Mouse (Mus musculus) adrenal gland, adult (tissue): ENCODE measurements at regions not wholly inside any gene's neighbourhood (a gene's known extent, or its start where the extent isn't known, plus 50 kb on each side); places are given as distances from the start of the nearest gene placed in this dataset.
"Not testable (repeated sequence)": the region's sequence is repeated elsewhere in the genome, so short reads cannot be mapped to it uniquely, and the experiment has no call there.

ENCODE experiments used
- DNase-seq, 2 experiments: peaks; one replicate each; pipeline ENCODE4 v3.0.0; 2022 to 2023; ENCODE audit warnings: low spot score in 1 of 2; ENCODE audit not compliant: inconsistent age in 2 of 2

- peak; percentile 71 to 82 for DNase-seq
Measured at GRCm38 (mm10) chr16:76958597-76959392, 54.7 kb upstream of the Usp25 start.

GRCm38 (mm10) chr16:76957491-76957890 lies 56.0 kb upstream of the Usp25 start:
- DNase-seq: no peak

GRCm38 (mm10) chr16:76957090-76957489 lies 56.4 kb upstream of the Usp25 start:
- DNase-seq: no peak

GRCm38 (mm10) chr16:76950836-76951486 lies 62.5 kb upstream of the Usp25 start:
- no peak for DNase-seq

GRCm38 (mm10) chr16:76947011-76947410 lies 66.5 kb upstream of the Usp25 start:
- DNase-seq: no peak

GRCm38 (mm10) chr16:76938128-76938527 lies 75.4 kb upstream of the Usp25 start:
- no peak for DNase-seq

- DNase-seq: no peak
Measured at GRCm38 (mm10) chr16:76927901-76928300, 85.6 kb upstream of the Usp25 start.

- DNase-seq: not testable (repeated sequence)
Measured at GRCm38 (mm10) chr16:76920137-76920536, 93.4 kb upstream of the Usp25 start.

GRCm38 (mm10) chr16:76918598-76918997 lies 94.9 kb upstream of the Usp25 start:
- DNase-seq: no peak

- no peak for DNase-seq
Measured at GRCm38 (mm10) chr16:76914311-76914710, 99.2 kb upstream of the Usp25 start.

- peak in 1 of 2 experiments; percentile 29 for DNase-seq
Measured at GRCm38 (mm10) chr16:76905205-76905996, 108.1 kb upstream of the Usp25 start.

- peak in 1 of 2 experiments; percentile 62 for DNase-seq
Measured at GRCm38 (mm10) chr16:76899083-76899482, 114.4 kb upstream of the Usp25 start.

GRCm38 (mm10) chr16:76896305-76896704 lies 117.2 kb upstream of the Usp25 start:
- peak; percentile 12 to 53 for DNase-seq

- DNase-seq: no peak
Measured at GRCm38 (mm10) chr16:76895781-76896180, 117.7 kb upstream of the Usp25 start.

GRCm38 (mm10) chr16:76878576-76878975 lies 134.9 kb upstream of the Usp25 start:
- DNase-seq: no peak

GRCm38 (mm10) chr16:76875397-76876018 lies 138.0 kb upstream of the Usp25 start:
- DNase-seq: no peak

- DNase-seq: no peak
Measured at GRCm38 (mm10) chr16:76866465-76866802, 147.1 kb upstream of the Usp25 start.

GRCm38 (mm10) chr16:76865731-76866464 lies 147.6 kb upstream of the Usp25 start:
- DNase-seq: peak; percentile 16 to 74

- DNase-seq: peak in 1 of 2 experiments; percentile 27
Measured at GRCm38 (mm10) chr16:76864392-76864791, 149.1 kb upstream of the Usp25 start.

- DNase-seq: no peak
Measured at GRCm38 (mm10) chr16:76855797-76856196, 157.7 kb upstream of the Usp25 start.

- no peak for DNase-seq
Measured at GRCm38 (mm10) chr16:76851396-76851795, 162.1 kb upstream of the Usp25 start.
